Mouse (Mus musculus): ENCODE data around the gene Pigt.

DNA sequence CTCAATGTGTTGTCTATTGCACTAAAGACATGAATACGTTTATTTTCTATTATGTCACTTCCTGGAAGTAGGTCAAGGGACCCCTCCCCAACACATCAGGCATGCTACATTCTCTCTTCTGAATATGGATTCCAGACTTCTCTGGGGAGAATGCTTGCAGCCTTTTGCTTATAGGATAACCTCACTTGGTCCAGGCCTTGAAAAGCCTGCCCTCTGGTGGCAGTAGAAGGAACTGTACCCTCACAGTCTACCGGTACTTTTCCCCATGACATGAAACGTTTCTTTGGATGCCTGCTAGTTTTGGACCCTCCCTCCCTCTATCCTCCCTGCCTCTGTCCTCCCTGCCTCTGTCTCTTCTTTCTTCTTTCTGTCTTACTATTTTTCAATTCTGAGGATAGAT is 33.8 kb downstream of the Pigt start:
- TF ChIP-seq CTCF (IDR thresholded peaks at IDR 0.05; ENCODE audit: extremely low read depth, insufficient read depth, low read length) (peak; percentile 86), POLR2A (IDR thresholded peaks at IDR 0.05; ENCODE audit: extremely low read depth, insufficient read depth, low read length) (no peak)

Data from cortical plate, adult 2 months (tissue).